Mouse (Mus musculus) ovary, adult 18-20 months (tissue): ENCODE measurements around the gene Lpcat4.
"Not testable (repeated sequence)": the region's sequence is repeated elsewhere in the genome, so short reads cannot be mapped to it uniquely, and the experiment has no call there.

ENCODE experiments used
- DNase-seq: peaks from one replicate; pipeline ENCODE4 v3.0.0; 2022; ENCODE audit warnings: low spot score, mixed read lengths

The Lpcat4 gene

DNA sequence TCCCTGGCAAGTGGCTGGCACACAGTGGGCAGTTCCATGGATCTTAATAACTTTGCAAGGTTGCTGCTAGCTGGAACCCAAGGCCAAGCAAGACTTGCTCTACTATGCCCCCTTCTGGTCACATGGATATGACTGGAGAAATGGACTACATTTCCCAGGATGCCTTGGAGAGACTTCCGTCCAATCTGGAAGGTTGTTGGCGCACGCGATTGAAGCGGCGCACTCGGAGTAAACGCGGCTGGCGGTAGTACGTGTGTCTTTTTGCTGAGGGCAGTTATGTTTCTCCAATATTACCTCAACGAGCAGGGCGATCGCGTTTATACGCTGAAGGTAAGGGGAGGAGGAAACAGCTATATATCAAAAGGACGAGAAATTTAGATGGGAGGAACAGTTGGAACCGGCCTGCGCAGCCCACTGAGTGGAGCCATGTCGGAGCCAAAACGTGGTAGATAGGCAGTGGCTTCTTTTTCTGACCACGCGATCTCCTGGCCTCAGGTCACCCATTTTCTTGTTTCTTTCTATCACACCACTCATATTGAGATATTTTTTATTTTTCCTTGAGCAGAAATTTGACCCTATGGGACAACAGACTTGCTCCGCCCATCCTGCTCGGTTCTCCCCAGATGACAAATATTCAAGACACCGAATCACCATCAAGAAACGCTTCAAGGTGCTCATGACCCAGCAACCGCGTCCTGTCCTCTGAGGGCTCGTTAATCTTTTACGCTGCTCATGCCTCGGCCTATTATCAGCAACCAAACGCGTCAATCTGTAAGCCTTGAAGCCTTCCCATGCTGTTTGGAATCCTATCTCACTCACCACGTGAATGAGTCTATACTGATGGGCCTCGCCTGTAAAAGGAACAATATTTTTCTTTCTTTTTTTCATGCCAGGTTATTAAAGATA is 22.7 kb downstream of the Lpcat4 start, which contains the start of gene Nop10:
Gene Nop10, plus strand, starts transcription at position 179 of the 906 bp plus-strand sequence.
- peak; percentile 70 for DNase-seq

DNA sequence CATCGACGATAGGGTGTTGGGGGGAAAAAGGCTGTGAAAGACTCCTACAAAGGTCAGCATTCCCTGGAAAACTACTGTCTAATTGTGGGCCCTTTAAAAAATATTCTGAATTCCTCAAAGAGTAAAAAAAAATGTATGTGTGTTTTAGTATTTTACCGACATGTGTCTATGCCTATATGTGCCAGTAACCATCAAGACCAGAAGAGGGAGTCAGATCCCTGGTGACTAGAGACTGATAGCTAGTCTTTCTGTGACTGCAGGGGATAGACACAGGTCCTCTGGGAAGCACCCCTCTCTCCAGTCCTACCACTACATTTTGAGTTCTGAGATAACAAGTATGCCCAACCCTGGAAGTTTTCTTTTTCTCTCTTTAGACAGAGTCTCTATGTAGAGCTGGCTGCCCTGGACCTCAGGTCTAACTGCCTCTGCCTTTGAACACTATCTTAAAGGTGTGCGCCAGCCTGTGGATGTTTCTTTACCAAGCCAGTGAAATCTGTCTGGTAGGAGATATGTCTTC is 23.6 kb downstream of the Lpcat4 start:
- DNase-seq = no peak

DNA sequence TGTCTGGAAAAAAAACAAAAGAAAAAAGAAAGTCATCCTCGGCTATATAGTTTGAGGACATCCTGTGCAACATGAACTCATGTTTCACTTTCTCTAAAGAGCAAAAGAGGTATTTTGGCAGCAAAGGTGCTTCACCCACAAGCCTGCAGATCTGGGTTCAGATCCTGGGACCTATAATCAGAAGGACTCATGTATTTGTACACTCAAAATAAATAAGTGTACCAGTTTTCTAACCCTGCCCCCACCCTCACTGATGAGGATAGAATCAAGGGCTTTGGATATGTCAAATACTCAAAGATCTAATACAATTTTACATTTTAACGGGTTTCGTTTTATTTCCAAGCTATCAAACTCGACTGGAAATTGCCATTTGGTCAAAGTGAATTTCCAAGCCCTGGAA is 25.1 kb downstream of the Lpcat4 start:
- DNase-seq = no peak

DNA sequence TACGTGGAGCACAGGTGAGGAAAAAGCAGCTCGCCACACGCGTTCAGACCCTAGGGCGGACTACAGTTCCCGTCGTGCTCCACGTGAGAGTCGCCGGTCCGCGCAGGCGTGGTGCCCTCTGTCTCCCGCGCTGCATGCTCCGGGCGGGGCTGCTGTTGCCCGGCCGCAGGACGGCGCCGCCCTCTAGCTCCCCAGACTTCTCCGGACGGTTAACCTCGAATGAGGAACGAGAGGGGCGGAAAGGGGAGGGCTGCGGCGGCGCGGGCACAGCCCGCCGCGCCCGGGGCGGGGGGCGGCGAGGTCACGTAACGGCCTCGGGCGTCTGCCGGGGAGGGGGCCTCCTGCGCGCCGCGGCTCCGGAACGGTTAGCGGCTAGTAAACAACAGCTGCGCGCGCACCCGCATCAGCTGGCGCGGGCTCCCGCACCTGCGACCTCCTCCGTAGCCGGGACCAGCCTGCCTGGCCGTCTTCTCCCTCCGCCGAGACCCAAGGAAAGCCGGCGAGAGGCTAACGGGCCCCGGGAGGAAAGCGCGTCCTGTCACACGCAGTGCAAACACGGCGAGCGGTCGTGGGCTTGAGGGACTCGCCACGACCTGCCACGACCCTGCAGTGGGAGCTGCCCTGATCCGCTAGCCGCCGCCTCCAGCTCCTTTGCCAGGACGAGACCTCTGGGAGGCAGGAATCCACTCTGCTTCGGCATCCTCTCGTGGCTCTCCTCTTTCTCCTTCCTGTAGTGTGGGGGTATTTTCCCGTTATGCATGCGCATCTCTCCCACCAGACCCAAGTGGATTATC is 26.4 kb downstream of the Lpcat4 start, which contains the start of gene Slc12a6:
Gene Slc12a6, plus strand, starts transcription at position 378 of the 794 bp plus-strand sequence.
- DNase-seq = peak; percentile 90

DNA sequence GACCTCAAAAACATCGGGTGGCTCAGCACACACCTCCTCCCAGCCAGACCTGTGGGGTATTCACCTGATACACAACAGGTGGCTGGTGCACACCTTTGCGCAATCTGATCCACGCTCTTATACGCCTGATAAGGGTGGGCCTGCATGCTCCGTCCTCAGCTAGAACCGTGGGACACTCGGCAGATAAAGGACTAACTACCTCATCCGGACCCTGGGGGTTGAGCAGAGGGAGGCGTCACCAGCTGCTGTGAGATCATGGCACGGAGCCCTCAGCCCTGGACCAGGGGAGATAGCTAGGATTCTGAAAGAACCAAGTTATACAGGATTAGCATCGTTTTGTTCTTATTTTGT is 26.9 kb downstream of the Lpcat4 start, which contains the start of gene Gm21985:
Gene Gm21985, plus strand, starts transcription at position 73 of the 351 bp plus-strand sequence.
- DNase-seq = peak; percentile 50

DNA sequence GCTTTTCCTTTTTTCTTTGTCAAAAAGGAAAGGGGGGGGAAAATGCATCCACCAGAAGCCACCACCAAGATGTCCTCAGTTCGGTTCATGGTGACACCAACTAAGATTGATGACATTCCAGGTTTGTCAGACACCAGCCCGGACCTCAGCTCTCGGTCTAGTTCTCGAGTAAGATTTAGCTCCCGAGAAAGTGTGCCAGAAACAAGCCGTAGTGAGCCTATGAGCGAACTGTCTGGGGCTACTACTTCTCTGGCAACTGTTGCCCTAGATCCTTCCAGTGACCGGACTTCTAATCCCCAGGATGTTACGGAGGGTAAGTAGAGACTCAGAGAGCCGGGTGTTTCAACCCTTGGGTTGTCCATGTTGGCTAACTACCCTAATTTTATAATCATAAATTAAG is 27.5 kb downstream of the Lpcat4 start:
- no peak for DNase-seq

DNA sequence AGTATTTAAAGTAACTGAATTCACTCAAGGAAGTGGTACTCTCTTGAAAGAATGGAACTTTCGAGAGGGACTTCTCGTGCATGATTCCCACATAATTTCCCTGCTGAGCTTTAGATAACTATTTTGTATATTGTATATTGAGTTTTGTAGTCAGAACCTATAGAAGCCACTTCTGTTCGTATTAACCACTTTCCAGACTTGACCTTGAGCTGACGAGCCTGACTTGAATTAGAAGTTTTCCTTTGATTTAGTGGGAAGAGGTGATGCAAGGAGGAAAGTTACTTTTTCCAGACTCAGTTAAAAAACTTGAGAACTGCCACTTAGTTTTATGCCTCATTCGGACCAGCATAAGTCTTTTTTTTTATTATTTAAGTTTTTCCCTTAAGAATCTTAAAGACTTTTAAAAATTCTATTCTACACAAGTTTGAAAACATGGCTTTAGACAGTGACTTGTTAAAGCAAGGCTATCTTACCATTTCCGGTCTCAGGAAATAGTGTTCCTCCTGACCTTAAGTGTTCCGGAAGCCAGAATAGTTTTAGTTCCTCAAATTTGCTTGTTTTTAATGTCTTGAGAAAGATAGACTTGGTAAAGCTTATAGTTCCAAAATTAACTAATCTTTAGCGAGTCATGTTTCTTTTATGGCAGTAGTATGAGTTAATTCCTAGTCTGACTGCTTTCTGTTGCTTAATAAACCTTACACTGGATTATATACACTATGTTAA is 28.4 kb downstream of the Lpcat4 start:
- no peak for DNase-seq

DNA sequence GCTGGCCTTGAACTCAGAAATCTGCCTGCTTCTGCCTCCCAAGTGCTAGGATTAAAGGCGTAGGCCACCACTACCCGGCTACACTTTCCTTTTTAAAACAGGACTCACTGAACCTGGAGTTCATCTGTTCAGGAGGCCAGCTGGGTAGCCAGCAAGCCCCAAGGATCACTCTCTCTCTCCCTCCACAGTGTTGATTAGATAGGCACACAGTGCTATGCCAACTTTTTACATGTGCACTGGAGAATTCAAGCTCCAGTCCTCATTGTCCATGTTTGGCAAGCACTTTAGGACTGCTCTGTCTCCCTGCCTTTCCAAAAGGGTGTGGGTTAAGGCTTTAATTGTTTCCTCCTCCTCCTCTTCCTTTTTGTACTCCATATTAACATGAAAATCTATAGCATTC is 30.7 kb downstream of the Lpcat4 start:
- no peak for DNase-seq

DNA sequence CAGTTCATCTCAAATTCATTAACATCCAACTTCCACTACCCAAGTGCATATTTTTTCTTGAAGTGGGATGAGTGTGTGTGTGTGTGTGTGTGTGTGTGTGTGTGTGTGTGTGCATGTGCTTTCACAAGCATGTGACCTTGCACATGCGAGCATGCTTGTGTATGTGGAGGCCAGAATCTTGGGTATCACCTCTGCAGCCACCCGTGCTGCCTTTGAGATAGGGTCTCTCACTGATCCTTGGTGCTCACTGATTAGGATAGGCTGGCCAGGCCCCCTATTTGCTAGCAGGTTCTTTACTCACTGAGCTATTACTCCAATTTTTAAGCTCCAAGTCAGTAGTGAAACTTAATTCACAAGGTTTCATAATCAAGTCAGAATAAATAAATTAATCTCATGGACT is 33.6 kb downstream of the Lpcat4 start:
- DNase-seq = no peak

DNA sequence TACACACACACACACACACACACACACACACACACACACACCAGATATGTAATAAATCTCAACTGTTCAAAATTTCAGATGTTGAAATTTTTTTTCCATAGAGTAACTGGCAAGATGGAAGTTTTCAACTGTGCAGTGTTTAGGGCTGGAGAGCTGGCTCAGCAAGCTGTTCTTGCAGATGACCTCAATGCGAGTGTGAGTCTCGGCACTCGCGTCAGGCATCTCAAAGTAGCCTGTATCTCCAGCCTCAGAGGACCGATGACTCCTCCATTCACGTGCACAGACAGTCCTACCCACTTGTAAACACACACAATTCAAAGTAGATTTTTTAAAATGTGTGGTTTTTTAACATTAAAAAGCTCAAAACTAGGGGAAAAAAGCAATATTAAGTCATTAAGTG is 34.2 kb downstream of the Lpcat4 start:
- DNase-seq = no peak

DNA sequence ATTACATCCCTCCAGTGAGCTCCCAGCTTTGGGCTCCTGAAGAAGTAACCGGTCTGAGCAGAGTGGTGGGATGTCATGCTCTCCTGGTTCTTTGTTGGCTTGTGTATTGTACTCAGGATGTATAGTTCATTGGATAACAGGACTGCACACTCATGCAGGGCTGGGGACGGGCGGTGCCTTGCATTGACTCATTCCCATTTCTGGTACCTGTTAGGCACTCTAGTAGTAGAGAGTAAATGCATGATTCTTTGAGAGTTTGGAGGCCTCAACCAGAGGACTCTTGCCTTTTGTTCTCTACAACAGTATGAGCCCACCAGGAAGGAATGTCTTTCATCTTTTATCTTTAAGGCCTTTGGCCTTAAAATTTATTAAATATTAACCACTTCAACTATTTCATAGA is 37.6 kb downstream of the Lpcat4 start:
- no peak for DNase-seq

DNA sequence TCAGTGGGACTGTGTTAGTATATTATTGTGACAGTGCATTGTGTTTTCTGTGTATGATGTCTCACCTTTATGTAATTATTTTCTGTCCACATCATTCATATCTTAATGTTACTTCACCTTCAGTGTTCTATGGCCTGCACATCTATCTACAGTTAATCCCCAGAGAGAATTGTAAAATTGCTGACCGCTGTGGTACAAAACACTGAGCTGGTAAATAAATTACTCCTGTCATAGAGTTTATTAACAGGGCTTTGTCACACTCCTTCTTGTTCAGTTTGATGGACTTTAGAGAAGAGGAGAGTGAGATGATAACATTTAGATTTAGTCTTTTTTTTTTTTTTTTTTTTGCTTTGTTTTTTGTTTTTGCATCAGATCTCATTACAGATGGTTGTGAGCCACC is 43.6 kb downstream of the Lpcat4 start:
- no peak for DNase-seq

DNA sequence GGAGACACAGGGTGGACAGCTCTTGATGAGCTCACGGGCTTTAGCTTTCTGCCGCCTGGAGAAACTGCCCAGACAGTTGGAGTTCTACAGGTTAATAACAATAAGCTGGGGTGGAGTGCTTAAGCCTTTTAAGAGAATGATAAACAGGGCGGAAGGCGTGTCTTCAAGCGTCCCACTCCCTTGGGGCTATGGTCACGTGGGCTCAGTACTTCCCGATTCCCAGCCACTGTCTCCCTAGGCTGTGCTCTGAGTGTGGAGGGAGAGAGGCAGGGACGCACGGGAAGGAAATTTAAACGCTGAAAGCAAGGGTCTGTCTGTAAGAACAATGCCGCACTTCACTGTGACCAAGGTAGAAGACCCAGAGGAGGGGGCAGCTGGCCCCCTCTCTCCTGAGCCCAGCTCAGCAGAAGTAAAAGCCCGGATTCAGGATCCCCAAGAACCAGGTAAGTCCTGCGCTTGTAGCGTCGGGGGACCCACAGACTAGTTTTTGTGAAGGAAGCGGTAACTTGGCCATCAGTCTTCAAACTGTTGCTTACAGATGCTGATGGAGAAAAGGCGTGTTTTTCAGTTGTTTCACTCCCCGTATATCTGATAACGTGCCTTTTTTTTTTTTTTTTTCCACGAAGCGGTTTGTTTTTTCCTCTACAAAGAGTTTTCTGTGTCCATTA is 45.2 kb downstream of the Lpcat4 start:
- peak; percentile 55 for DNase-seq

DNA sequence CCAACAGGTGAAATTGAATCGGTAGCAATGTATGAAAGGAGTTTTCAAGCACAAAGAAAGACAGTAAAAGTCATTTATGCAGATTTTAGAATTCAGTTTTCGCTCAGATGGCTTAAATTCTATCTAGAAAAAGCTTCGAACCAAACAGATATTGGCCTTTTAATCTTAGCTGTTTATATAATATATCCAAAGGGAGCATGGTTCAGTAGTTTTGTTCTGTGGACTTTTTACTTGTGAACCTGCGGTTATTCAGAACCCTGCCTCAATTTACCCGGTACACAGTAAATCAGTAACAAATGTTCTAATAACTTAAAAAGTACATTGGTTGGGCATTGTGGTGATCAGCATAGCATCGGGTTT is 45.7 kb downstream of the Lpcat4 start:
- no peak for DNase-seq

DNA sequence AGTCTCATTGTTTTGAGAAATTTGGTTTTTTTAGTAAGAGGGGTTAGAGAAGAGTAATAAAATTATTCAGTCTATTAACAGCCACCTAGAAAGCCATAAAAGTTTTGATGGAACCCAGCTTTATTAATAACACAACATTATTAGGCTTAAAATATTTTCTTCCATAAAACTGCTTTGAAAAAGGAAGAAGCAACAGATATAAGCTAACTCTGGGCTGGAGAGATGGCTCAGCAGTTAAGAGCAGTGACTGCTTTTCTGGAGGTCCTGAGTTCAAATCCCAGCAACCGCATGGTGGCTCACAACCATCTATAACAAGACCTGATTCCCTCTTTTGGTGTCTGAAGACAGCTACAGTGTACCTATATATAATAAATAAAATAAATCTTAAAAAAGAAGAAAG is 46.8 kb downstream of the Lpcat4 start:
- DNase-seq = not testable (repeated sequence)

DNA sequence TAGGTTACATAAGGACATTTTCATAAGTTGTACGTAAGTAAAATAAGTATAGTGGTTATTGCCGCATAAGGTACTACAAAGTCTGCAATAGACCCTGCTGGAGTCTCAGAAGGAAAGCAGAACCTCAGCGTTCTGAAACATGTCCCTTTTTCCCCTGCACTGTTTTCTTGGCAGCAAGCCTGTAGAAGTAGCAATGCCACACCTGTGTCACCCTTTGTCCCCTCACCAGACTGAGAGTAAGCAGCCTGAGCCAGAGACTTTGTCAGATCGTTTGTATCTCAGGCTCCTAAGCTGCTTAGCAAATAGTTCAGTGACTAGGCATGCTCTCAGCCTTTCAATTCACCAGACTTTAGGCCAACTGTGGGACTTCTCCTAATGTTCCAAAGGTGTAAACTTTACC is 47.8 kb downstream of the Lpcat4 start:
- DNase-seq = no peak

DNA sequence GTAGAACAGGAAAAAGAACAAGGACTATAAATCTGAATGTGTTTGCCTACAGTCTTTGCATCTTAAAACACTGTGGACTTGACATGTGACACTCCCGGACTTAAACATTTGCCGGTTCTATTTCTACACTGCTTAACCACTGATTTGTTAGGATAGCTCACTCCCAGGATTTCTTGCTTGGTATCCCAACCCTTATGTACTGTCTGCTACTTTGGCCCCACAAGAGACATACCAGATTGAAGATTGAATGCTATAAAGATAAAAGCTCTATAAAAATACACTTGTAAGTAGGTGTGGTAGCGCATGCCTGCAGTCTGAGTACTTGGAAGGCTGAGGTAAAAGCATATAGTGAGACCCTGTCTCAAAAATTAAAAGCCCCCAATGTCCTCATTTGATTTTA is 50.2 kb downstream of the Lpcat4 start:
- no peak for DNase-seq

DNA sequence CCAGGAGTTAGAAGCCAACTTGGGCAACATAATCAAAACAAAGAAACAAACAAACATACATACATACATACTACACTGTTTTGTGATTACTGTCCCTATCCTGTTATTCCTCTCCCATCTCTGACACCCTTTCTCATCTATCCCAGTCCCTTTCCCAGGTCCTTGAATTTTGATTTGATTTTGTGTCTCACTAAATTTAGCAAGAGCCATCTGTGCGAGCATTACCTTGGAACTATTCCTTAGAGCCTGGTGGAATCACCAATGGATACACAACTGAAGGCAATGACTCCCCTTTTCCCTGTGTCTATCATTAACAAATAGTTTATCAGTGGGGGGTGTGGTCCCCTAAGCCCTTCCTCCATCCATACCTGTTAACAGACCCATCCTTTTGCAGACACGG is 53.6 kb downstream of the Lpcat4 start:
- DNase-seq = no peak

DNA sequence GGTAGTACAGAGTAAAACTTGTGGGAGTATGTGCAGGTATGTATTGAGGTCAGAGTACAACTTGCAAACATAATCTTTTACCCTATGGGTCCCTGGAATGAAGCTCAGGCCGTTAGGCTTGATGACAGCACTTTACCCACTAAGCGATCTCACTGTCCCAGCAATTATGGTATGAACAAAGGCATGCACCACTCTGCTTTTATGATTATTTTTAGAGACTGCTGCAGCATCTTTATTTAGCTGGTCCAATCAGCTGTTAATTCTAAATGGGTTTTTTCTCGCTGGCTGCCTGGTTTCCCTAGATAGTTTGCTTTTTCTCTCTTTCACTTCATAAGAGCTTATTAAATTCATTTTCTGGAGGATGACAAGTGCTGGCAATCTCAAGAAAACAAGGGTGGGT is 56.9 kb downstream of the Lpcat4 start:
- no peak for DNase-seq
